8 mouse cellular contexts compared by ENCODE assay signal in genomic region chr11:84914673-84915072, GRCm38 (mm10). TPM values are rescaled to one million over a fixed set of nuclear protein-coding genes. Genes with fewer than 3 reads are reported as not detected.
DNase-seq lines count a peak whose midpoint lies in the region; ATAC-seq and TF ChIP-seq lines count a peak whose summit lies in the region.
"Had no signal": no experiment of that assay in that cellular context is flagged by ENCODE, and none has a peak within 500 bp of the region (broad histone marks: within the 10 kb centered on the region; RNA-seq: fewer than 3 reads in every experiment).

No protein-coding gene starts in this region.

- H3K4me1 ChIP-seq in liver, embryonic 11.5 days (replicated peaks; ENCODE audit: control insufficient read depth, insufficient read depth, low read length): peaks cover 5% of the 10 kb centered on the region
- H3K4me1 ChIP-seq in MEL (ENCODE audit: control insufficient read depth in 1 of 2, insufficient read depth in 2 of 2, low read length in 2 of 2): peaks cover 0 to 16% of the 10 kb centered on the region in 2 experiments; a peak in 3 of 4 replicates
- H3K4me1 ChIP-seq in forebrain, embryonic 14.5 days (ENCODE audit: control insufficient read depth, insufficient read depth, low read length): peaks cover 5% of the 10 kb centered on the region; the same call in 1 of the 2 replicates

- H3K9ac ChIP-seq in liver, embryonic 11.5 days (ENCODE audit: low read depth, low read length): no peak overlapping the region
- H3K9ac ChIP-seq in MEL (ENCODE audit: control insufficient read depth, low read depth, low read length, poor library complexity, severe bottlenecking): no peak overlapping the region
- H3K9ac ChIP-seq in forebrain, embryonic 14.5 days (ENCODE audit: low read length): no peak overlapping the region

- H3K4me2 ChIP-seq in liver, embryonic 11.5 days: peak overlapping the region; percentile 57
- H3K4me2 ChIP-seq in forebrain, embryonic 14.5 days (ENCODE audit: low read length): peak overlapping the region; percentile 78; the same call in 1 of the 2 replicates

- peak; percentile 2; the same call in 1 of the 2 replicates for TF ChIP-seq RAD21 in MEL (IDR thresholded peaks at IDR 0.05; ENCODE audit: low read depth, low read length)

- H3K27ac ChIP-seq in liver, embryonic 11.5 days (ENCODE audit: low read depth, low read length): no peak overlapping the region
- no peak overlapping the region for H3K27ac ChIP-seq in MEL (ENCODE audit: control insufficient read depth, low read depth, low read length)
- no peak overlapping the region for H3K27ac ChIP-seq in forebrain, embryonic 14.5 days (ENCODE audit: low read depth, low read length)

- no peaks in the 10 kb centered on the region for H3K27me3 ChIP-seq in liver, embryonic 11.5 days (replicated peaks; ENCODE audit: control insufficient read depth, insufficient read depth, low read length)
- no peaks in the 10 kb centered on the region for H3K27me3 ChIP-seq in MEL (ENCODE audit: control insufficient read depth in 1 of 2, insufficient read depth in 2 of 2, low read length in 2 of 2)
- no peaks in the 10 kb centered on the region for H3K27me3 ChIP-seq in forebrain, embryonic 14.5 days (replicated peaks; ENCODE audit: control insufficient read depth, insufficient read depth, low read length)

- no peak for DNase-seq in liver, embryonic 11.5 days (ENCODE audit: low spot score)
- DNase-seq in liver: no peak
- peak; percentile 69 for DNase-seq in MEL (ENCODE audit: low read depth, low spot score)
- no peak for DNase-seq in forebrain, embryonic 14.5 days (ENCODE audit: low spot score)
- DNase-seq in naive thymus-derived CD4-positive, alpha-beta T cell, adult 2 months (ENCODE audit: low read depth): peak; percentile 15
- no peak for DNase-seq in cerebellum, postnatal 25 days
- DNase-seq in T-cell, adult 2 months (ENCODE audit: low spot score): no peak
- DNase-seq: adrenal gland, postnatal 36 days had no signal

- H3K4me3 ChIP-seq in liver, embryonic 11.5 days (ENCODE audit: low read depth, low read length): peak overlapping the region; percentile 83
- no peak overlapping the region for H3K4me3 ChIP-seq in MEL (ENCODE audit: control insufficient read depth in 1 of 2, insufficient read depth in 1 of 2, low read depth in 2 of 2, low read length in 2 of 2)
- H3K4me3 ChIP-seq in forebrain, embryonic 14.5 days (ENCODE audit: low read depth, low read length): no peak overlapping the region

- ATAC-seq in liver, embryonic 11.5 days (replicated peaks; ENCODE audit: low FRiP score): no peak
- no peak for ATAC-seq in forebrain, embryonic 14.5 days

- peaks cover 12% of the 10 kb centered on the region for H3K79me2 ChIP-seq in MEL (ENCODE audit: control insufficient read depth, insufficient read depth, low read length, poor library complexity)

- no peak for TF ChIP-seq POLR2A in MEL (IDR thresholded peaks at IDR 0.05; ENCODE audit: control insufficient read depth in 1 of 2, insufficient read depth in 1 of 2, low read depth in 1 of 2, low read length in 2 of 2, poor library complexity in 1 of 2)

- no peak for TF ChIP-seq EP300 in MEL (IDR thresholded peaks at IDR 0.05; ENCODE audit: low read depth in 1 of 2, low read length in 2 of 2)

- H3K36me3 ChIP-seq in liver, embryonic 11.5 days (ENCODE audit: control insufficient read depth, insufficient read depth, low read length): peaks cover 15% of the 10 kb centered on the region
- peaks cover 11 to 19% of the 10 kb centered on the region in 2 experiments for H3K36me3 ChIP-seq in MEL (ENCODE audit: control insufficient read depth in 1 of 2, insufficient read depth in 2 of 2, low read length in 2 of 2)
- peaks cover 33% of the 10 kb centered on the region for H3K36me3 ChIP-seq in forebrain, embryonic 14.5 days (ENCODE audit: control insufficient read depth, insufficient read depth, low read length)

- WGBS in liver, embryonic 11.5 days: 78% methylated on average over 5 of the region's 5 CpGs
- WGBS in forebrain, embryonic 14.5 days: 83% methylated on average over 5 of the region's 5 CpGs

- no peaks in the 10 kb centered on the region for H3K9me3 ChIP-seq in liver, embryonic 11.5 days (ENCODE audit: control insufficient read depth, low read length)
- no peaks in the 10 kb centered on the region for H3K9me3 ChIP-seq in MEL (replicated peaks; ENCODE audit: insufficient read depth, low read length)
- no peaks in the 10 kb centered on the region for H3K9me3 ChIP-seq in forebrain, embryonic 14.5 days (replicated peaks; ENCODE audit: control insufficient read depth, low read length)

- TF ChIP-seq CTCF in MEL (IDR thresholded peaks at IDR 0.05 in 2 of 3, conservative IDR thresholded peaks at IDR 0.05 in 1 of 3; ENCODE audit: control insufficient read depth in 1 of 3, insufficient read depth in 1 of 3, low read depth in 2 of 3, low read length in 3 of 3, poor library complexity in 1 of 3, severe bottlenecking in 1 of 3): peak; percentile 21 to 45 (median 40); a peak in 5 of 6 replicates

TF ChIP-seq in MEL, 35 proteins besides CTCF, POLR2A, EP300 and RAD21:
- peak; percentile 30; the same call in 1 of the 2 replicates for TF ChIP-seq SMC3 (IDR thresholded peaks at IDR 0.05; ENCODE audit: low read depth, low read length)
- no peak for TF ChIP-seq POLR2AphosphoS5 (IDR thresholded peaks at IDR 0.05; ENCODE audit: borderline replicate concordance, low read depth, low read length)

RNA-seq across cellular contexts. Expression of gene Znhit3, which starts 1.5 kb away (rescaled TPM):
- 85.8 and 91.9 TPM in 2 replicates for polyA plus RNA-seq in liver, embryonic 11.5 days (2014; fragmentation: Nextera tagmentation; extraction: Ambion mirVana)
- total RNA-seq in MEL (2012; rRNA removed): 67.7 and 76.1 TPM in 2 replicates
- 10 to 100 TPM in 1 of 2 experiments, not detected in 1; 49.6 TPM for polyA plus RNA-seq in MEL (2012; ENCODE audit: insufficient read depth in 1 of 2, insufficient read length in 2 of 2, low read depth in 1 of 2, low replicate concordance in 2 of 2, missing spikeins in 1 of 2)
- 70.7 and 78.3 TPM in 2 replicates for polyA plus RNA-seq in forebrain, embryonic 14.5 days (2014; fragmentation: Nextera tagmentation; extraction: Ambion mirVana)

RNA-seq across cellular contexts. Expression of gene Pigw, which starts 34.6 kb away (rescaled TPM):
- 4.4 and 5.0 TPM in 2 replicates for polyA plus RNA-seq in liver, embryonic 11.5 days (2014; fragmentation: Nextera tagmentation; extraction: Ambion mirVana)
- total RNA-seq in MEL (2012; rRNA removed): 2.5 and 2.7 TPM in 2 replicates
- 1 to 10 TPM in 1 of 2 experiments, not detected in 1; 3.5 TPM for polyA plus RNA-seq in MEL (2012; ENCODE audit: insufficient read depth in 1 of 2, insufficient read length in 2 of 2, low read depth in 1 of 2, low replicate concordance in 2 of 2, missing spikeins in 1 of 2)
- polyA plus RNA-seq in forebrain, embryonic 14.5 days (2014; fragmentation: Nextera tagmentation; extraction: Ambion mirVana): 3.8 and 4.4 TPM in 2 replicates

RNA-seq across cellular contexts. Expression of gene Myo19, which starts 34.7 kb away (rescaled TPM):
- polyA plus RNA-seq in liver, embryonic 11.5 days (2014; fragmentation: Nextera tagmentation; extraction: Ambion mirVana): 10.3 and 12.4 TPM in 2 replicates
- 11.5 and 14.9 TPM in 2 replicates for total RNA-seq in MEL (2012; rRNA removed)
- polyA plus RNA-seq in MEL (2012; ENCODE audit: insufficient read depth in 1 of 2, insufficient read length in 2 of 2, low read depth in 1 of 2, low replicate concordance in 2 of 2, missing spikeins in 1 of 2): 10 to 100 TPM in 1 of 2 experiments, not detected in 1; 27.1 TPM
- 5.2 and 5.7 TPM in 2 replicates for polyA plus RNA-seq in forebrain, embryonic 14.5 days (2014; fragmentation: Nextera tagmentation; extraction: Ambion mirVana)

RNA-seq across cellular contexts. Expression of gene Car4, which starts 42.9 kb away (rescaled TPM):
- 13.0 and 14.2 TPM in 2 replicates for polyA plus RNA-seq in liver, embryonic 11.5 days (2014; fragmentation: Nextera tagmentation; extraction: Ambion mirVana)
- total RNA-seq in MEL (2012; rRNA removed): not detected in 2 replicates
- not detected for polyA plus RNA-seq in MEL (2012; ENCODE audit: insufficient read depth in 1 of 2, insufficient read length in 2 of 2, low read depth in 1 of 2, low replicate concordance in 2 of 2, missing spikeins in 1 of 2)
- polyA plus RNA-seq in forebrain, embryonic 14.5 days (2014; fragmentation: Nextera tagmentation; extraction: Ambion mirVana): 2.7 and 3.8 TPM in 2 replicates

RNA-seq across cellular contexts. Expression of gene Ggnbp2, which starts 44.1 kb away (rescaled TPM):
- polyA plus RNA-seq in liver, embryonic 11.5 days (2014; fragmentation: Nextera tagmentation; extraction: Ambion mirVana): 78.0 and 80.2 TPM in 2 replicates
- total RNA-seq in MEL (2012; rRNA removed): 55.4 and 65.2 TPM in 2 replicates
- 10 to 100 TPM; 83.0 to 89.6 TPM for polyA plus RNA-seq in MEL (2012; ENCODE audit: insufficient read depth in 1 of 2, insufficient read length in 2 of 2, low read depth in 1 of 2, low replicate concordance in 2 of 2, missing spikeins in 1 of 2)
- polyA plus RNA-seq in forebrain, embryonic 14.5 days (2014; fragmentation: Nextera tagmentation; extraction: Ambion mirVana): 55.2 and 63.8 TPM in 2 replicates

Comparison
In these comparisons a context has a peak if more than half of its experiments do, and no peak if none do; other contexts are left out.
1. DNase-seq: peak in MEL (single experiment) and naive thymus-derived CD4-positive, alpha-beta T cell, adult 2 months (single experiment); none in liver, embryonic 11.5 days (single experiment), liver (single experiment), forebrain, embryonic 14.5 days (single experiment), cerebellum, postnatal 25 days (0 of 2) and T-cell, adult 2 months (single experiment).